Mouse (Mus musculus): ENCODE measurements around the gene Cacng4.

GRCm38 (mm10) chr11:107793200-107794102 lies 906 bp downstream of the Cacng4 start:
- peak; percentile 38; the same call in 1 of the 2 replicates for TF ChIP-seq POLR2A (IDR thresholded peaks at IDR 0.05; ENCODE audit: borderline replicate concordance, extremely low read depth, insufficient read depth, insufficient read length, poor library complexity, severe bottlenecking)
- TF ChIP-seq CTCF (IDR thresholded peaks at IDR 0.05; ENCODE audit: borderline replicate concordance, extremely low read depth, insufficient read depth, insufficient read length): no peak
